Mouse (Mus musculus): ENCODE measurements around the gene Foxp2.

The Foxp2 gene

GRCm38 (mm10) chr6:15370827-15371226 is 469.7 kb downstream of the Foxp2 start:
- no peak for DNase-seq (ENCODE audit: low spot score)

GRCm38 (mm10) chr6:15373621-15374020 is 472.5 kb downstream of the Foxp2 start:
- DNase-seq (ENCODE audit: low spot score), result no peak

GRCm38 (mm10) chr6:15378261-15378660 is 477.1 kb downstream of the Foxp2 start:
- no peak for DNase-seq (ENCODE audit: low spot score)

GRCm38 (mm10) chr6:15396462-15396861 is 495.3 kb downstream of the Foxp2 start:
- no peak for DNase-seq (ENCODE audit: low spot score)

- DNase-seq (ENCODE audit: low spot score), result no peak
These were observed 496.3 kb downstream of the Foxp2 start for GRCm38 (mm10) chr6:15397485-15397884.

- no peak for DNase-seq (ENCODE audit: low spot score)
These were observed 500.0 kb downstream of the Foxp2 start for GRCm38 (mm10) chr6:15401138-15401537.

GRCm38 (mm10) chr6:15402026-15402425 is 500.9 kb downstream of the Foxp2 start:
- DNase-seq (ENCODE audit: low spot score), result no peak

GRCm38 (mm10) chr6:15415099-15415498 is 514.0 kb downstream of the Foxp2 start:
- DNase-seq (ENCODE audit: low spot score), result peak; percentile 4

GRCm38 (mm10) chr6:15459701-15460100 is 558.6 kb downstream of the Foxp2 start:
- no peak for DNase-seq (ENCODE audit: low spot score)

- no peak for DNase-seq (ENCODE audit: low spot score)
These were observed 562.2 kb downstream of the Foxp2 start for GRCm38 (mm10) chr6:15463390-15463789.

GRCm38 (mm10) chr6:15465471-15465870 is 564.3 kb downstream of the Foxp2 start:
- DNase-seq (ENCODE audit: low spot score), result no peak

GRCm38 (mm10) chr6:15466634-15467033 is 565.5 kb downstream of the Foxp2 start:
- no peak for DNase-seq (ENCODE audit: low spot score)

GRCm38 (mm10) chr6:15486909-15487308 is 585.8 kb downstream of the Foxp2 start:
- no peak for DNase-seq (ENCODE audit: low spot score)
